ENCODE assay signal across 27 mouse cellular contexts in the genomic region with DNA sequence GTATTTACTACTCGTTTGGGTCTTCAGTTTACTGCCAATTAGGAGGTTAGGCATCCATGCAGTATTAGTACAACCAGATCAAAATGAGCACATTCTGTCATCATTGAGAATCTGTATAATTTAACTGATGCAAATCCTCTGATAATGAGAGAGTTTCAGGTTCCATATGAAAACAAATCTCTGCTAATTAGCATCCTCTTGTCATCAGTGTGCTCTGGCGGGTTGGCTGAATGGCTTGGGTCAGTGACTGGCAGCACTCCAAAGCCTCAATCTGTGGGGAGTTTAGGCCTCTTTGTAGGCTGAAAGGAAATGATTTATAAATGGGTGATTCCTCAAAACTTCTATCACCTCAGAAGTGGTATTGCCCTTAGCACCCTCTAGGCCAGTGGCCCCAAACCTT.
DNase-seq lines count a peak whose midpoint lies in the region; ATAC-seq lines count a peak whose summit lies in the region.
"Had no signal": no experiment of that assay in that cellular context is flagged by ENCODE, and none has a peak within 500 bp of the region (broad histone marks: within the 10 kb centered on the region; RNA-seq: fewer than 3 reads in every experiment).

No protein-coding gene starts in this region.

- H3K4me1 ChIP-seq in embryonic facial prominence, embryonic 14.5 days (ENCODE audit: control insufficient read depth, insufficient read depth, low read length), result no peaks in the 10 kb centered on the region
- no peaks in the 10 kb centered on the region for H3K4me1 ChIP-seq in embryonic facial prominence, embryonic 10.5 days
- H3K4me1 ChIP-seq: embryonic facial prominence, embryonic 13.5 days; hindbrain, embryonic 13.5 days had no signal

- intact Hi-C loops in left cerebral cortex, postnatal 4 days (cut with DNase I), result no loop called here

- no peak overlapping the region for H3K9ac ChIP-seq in embryonic facial prominence, embryonic 14.5 days (ENCODE audit: low read depth, low read length)
- H3K9ac ChIP-seq: embryonic facial prominence, embryonic 13.5 days; hindbrain, embryonic 13.5 days; liver, embryonic 14.5 days had no signal

- H3K27me3 ChIP-seq in embryonic facial prominence, embryonic 14.5 days (replicated peaks; ENCODE audit: control insufficient read depth, insufficient read depth, low read length), result no peaks in the 10 kb centered on the region
- H3K27me3 ChIP-seq in embryonic facial prominence, embryonic 10.5 days (replicated peaks; ENCODE audit: low read depth, poor library complexity, severe bottlenecking), result no peaks in the 10 kb centered on the region
- H3K27me3 ChIP-seq: embryonic facial prominence, embryonic 13.5 days; hindbrain, embryonic 13.5 days had no signal

- H3K4me2 ChIP-seq in embryonic facial prominence, embryonic 14.5 days (ENCODE audit: low read depth, low read length), result no peak overlapping the region
- H3K4me2 ChIP-seq: embryonic facial prominence, embryonic 13.5 days; hindbrain, embryonic 13.5 days had no signal

- H3K9me3 ChIP-seq in embryonic facial prominence, embryonic 14.5 days (ENCODE audit: control insufficient read depth, low read length), result no peaks in the 10 kb centered on the region
- H3K9me3 ChIP-seq in embryonic facial prominence, embryonic 10.5 days, result no peaks in the 10 kb centered on the region
- H3K9me3 ChIP-seq: embryonic facial prominence, embryonic 13.5 days; hindbrain, embryonic 13.5 days had no signal

- DNase-seq in embryonic facial prominence, embryonic 14.5 days (ENCODE audit: low spot score), result peak; percentile 0
- DNase-seq in embryonic facial prominence, embryonic 10.5 days (ENCODE audit: low spot score), result no peak
- DNase-seq in left cerebral cortex, postnatal 4 days, result peak; percentile 29
- no peak for DNase-seq in left cerebral cortex, adult 8-10 months (ENCODE audit: low spot score in 2 of 2)
- peak; percentile 3 for DNase-seq in right cerebral cortex, postnatal 4 days
- DNase-seq in right cerebral cortex, postnatal 10 days (ENCODE audit: low spot score in 2 of 2), result no peak
- DNase-seq in heart, postnatal 4 days, result no peak
- DNase-seq: adrenal gland, postnatal 25 days; cerebellum, adult 8-10 months; embryo, embryonic 11 days; gastrocnemius, postnatal 14 days; heart, postnatal 14 days; kidney, adult 9 months; kidney, postnatal 10 days; layer of hippocampus, postnatal 36 days; liver; lung, adult 2 months; lung, postnatal 10 days; thymus, adult 18-20 months; thymus, postnatal 25 days had no signal

- H3K36me3 ChIP-seq in embryonic facial prominence, embryonic 14.5 days (ENCODE audit: control insufficient read depth, insufficient read depth, low read length), result no peaks in the 10 kb centered on the region
- no peaks in the 10 kb centered on the region for H3K36me3 ChIP-seq in embryonic facial prominence, embryonic 10.5 days (replicated peaks)
- H3K36me3 ChIP-seq: embryonic facial prominence, embryonic 13.5 days; hindbrain, embryonic 13.5 days had no signal

- no peak overlapping the region for H3K27ac ChIP-seq in embryonic facial prominence, embryonic 14.5 days (replicated peaks; ENCODE audit: low read depth, low read length)
- no peak overlapping the region for H3K27ac ChIP-seq in embryonic facial prominence, embryonic 10.5 days (replicated peaks)
- H3K27ac ChIP-seq: embryonic facial prominence, embryonic 13.5 days; hindbrain, embryonic 13.5 days; liver, embryonic 14.5 days; macrophage; stomach, postnatal 0 days had no signal

- 55% methylated on average over 2 of the region's 2 CpGs for WGBS in embryonic facial prominence, embryonic 14.5 days
- WGBS in embryonic facial prominence, embryonic 10.5 days, result 65% methylated on average over 2 of the region's 2 CpGs

- no peak overlapping the region for H3K4me3 ChIP-seq in embryonic facial prominence, embryonic 14.5 days (ENCODE audit: low read depth, low read length)
- H3K4me3 ChIP-seq in embryonic facial prominence, embryonic 10.5 days, result no peak overlapping the region
- H3K4me3 ChIP-seq: embryonic facial prominence, embryonic 13.5 days; erythroblast, embryonic 14.5 days; hindbrain, embryonic 13.5 days had no signal

- no peak for ATAC-seq in embryonic facial prominence, embryonic 14.5 days (ENCODE audit: low read depth)
- ATAC-seq: intestine, postnatal 0 days had no signal

Comparison
In these comparisons a context has a peak if more than half of its experiments do, and no peak if none do; other contexts are left out.
1. DNase-seq: peak in embryonic facial prominence, embryonic 14.5 days (single experiment), left cerebral cortex, postnatal 4 days (single experiment) and right cerebral cortex, postnatal 4 days (single experiment); none in embryonic facial prominence, embryonic 10.5 days (single experiment), left cerebral cortex, adult 8-10 months (0 of 2), right cerebral cortex, postnatal 10 days (0 of 2) and heart, postnatal 4 days (single experiment).